Mouse (Mus musculus): ENCODE measurements around the gene Usp35. TPM values are rescaled to one million over a fixed set of nuclear protein-coding genes. Genes with fewer than 3 reads are reported as not detected.

Usp35 gene
- polyA plus RNA-seq, 1 experiment = 19.1 TPM

- 73% methylated on average over 4 of the region's 4 CpGs for WGBS
- no peak overlapping the region for H3K4me3 ChIP-seq (replicated peaks; ENCODE audit: insufficient read depth, low read depth, low read length)
- no peaks in the 10 kb centered on the region for H3K4me1 ChIP-seq (ENCODE audit: control insufficient read depth, insufficient read depth, low read length)
- H3K27ac ChIP-seq (ENCODE audit: insufficient read depth, low read length) = no peak overlapping the region
- DNase-seq = no peak
- no peaks in the 10 kb centered on the region for H3K27me3 ChIP-seq (ENCODE audit: control insufficient read depth, insufficient read depth, low read length)
- TF ChIP-seq POLR2A (IDR thresholded peaks at IDR 0.05; ENCODE audit: borderline replicate concordance, insufficient read depth, low read length) = no peak
- TF ChIP-seq CTCF (IDR thresholded peaks at IDR 0.05; ENCODE audit: borderline replicate concordance, insufficient read depth, low read depth, low read length) = no peak
These were observed 28.9 kb downstream of the Usp35 start for GRCm38 (mm10) chr7:97302876-97303275.

- H3K4me1 ChIP-seq (ENCODE audit: control insufficient read depth, insufficient read depth, low read length) = no peaks in the 10 kb centered on the region
- no peak overlapping the region for H3K4me3 ChIP-seq (replicated peaks; ENCODE audit: insufficient read depth, low read depth, low read length)
- TF ChIP-seq CTCF (IDR thresholded peaks at IDR 0.05; ENCODE audit: borderline replicate concordance, insufficient read depth, low read depth, low read length) (no peak), POLR2A (IDR thresholded peaks at IDR 0.05; ENCODE audit: borderline replicate concordance, insufficient read depth, low read length) (no peak)
- no peaks in the 10 kb centered on the region for H3K27me3 ChIP-seq (ENCODE audit: control insufficient read depth, insufficient read depth, low read length)
- DNase-seq = no peak
- WGBS = 88% methylated on average over 4 of the region's 4 CpGs
- H3K27ac ChIP-seq (ENCODE audit: insufficient read depth, low read length) = no peak overlapping the region
These were observed 29.6 kb downstream of the Usp35 start for GRCm38 (mm10) chr7:97302261-97302660.

- H3K4me1 ChIP-seq (ENCODE audit: control insufficient read depth, insufficient read depth, low read length) = no peaks in the 10 kb centered on the region
- H3K27ac ChIP-seq (ENCODE audit: insufficient read depth, low read length) = no peak overlapping the region
- no peaks in the 10 kb centered on the region for H3K27me3 ChIP-seq (ENCODE audit: control insufficient read depth, insufficient read depth, low read length)
- no peak overlapping the region for H3K4me3 ChIP-seq (replicated peaks; ENCODE audit: insufficient read depth, low read depth, low read length)
- no peak for TF ChIP-seq CTCF (IDR thresholded peaks at IDR 0.05; ENCODE audit: borderline replicate concordance, insufficient read depth, low read depth, low read length)
- TF ChIP-seq POLR2A (IDR thresholded peaks at IDR 0.05; ENCODE audit: borderline replicate concordance, insufficient read depth, low read length) = no peak
- no peak for DNase-seq
- WGBS = 83% methylated on average over 8 of the region's 8 CpGs
These were observed 30.5 kb downstream of the Usp35 start for GRCm38 (mm10) chr7:97301321-97301720.

- DNase-seq = no peak
- H3K4me3 ChIP-seq (replicated peaks; ENCODE audit: insufficient read depth, low read depth, low read length) = no peak overlapping the region
- H3K27me3 ChIP-seq (ENCODE audit: control insufficient read depth, insufficient read depth, low read length) = no peaks in the 10 kb centered on the region
- no peak overlapping the region for H3K27ac ChIP-seq (ENCODE audit: insufficient read depth, low read length)
- no peaks in the 10 kb centered on the region for H3K4me1 ChIP-seq (ENCODE audit: control insufficient read depth, insufficient read depth, low read length)
- no peak for TF ChIP-seq CTCF (IDR thresholded peaks at IDR 0.05; ENCODE audit: borderline replicate concordance, insufficient read depth, low read depth, low read length)
- no peak for TF ChIP-seq POLR2A (IDR thresholded peaks at IDR 0.05; ENCODE audit: borderline replicate concordance, insufficient read depth, low read length)
- 98% methylated on average over 2 of the region's 2 CpGs for WGBS
These were observed 30.9 kb downstream of the Usp35 start for GRCm38 (mm10) chr7:97300914-97301313.

DNA sequence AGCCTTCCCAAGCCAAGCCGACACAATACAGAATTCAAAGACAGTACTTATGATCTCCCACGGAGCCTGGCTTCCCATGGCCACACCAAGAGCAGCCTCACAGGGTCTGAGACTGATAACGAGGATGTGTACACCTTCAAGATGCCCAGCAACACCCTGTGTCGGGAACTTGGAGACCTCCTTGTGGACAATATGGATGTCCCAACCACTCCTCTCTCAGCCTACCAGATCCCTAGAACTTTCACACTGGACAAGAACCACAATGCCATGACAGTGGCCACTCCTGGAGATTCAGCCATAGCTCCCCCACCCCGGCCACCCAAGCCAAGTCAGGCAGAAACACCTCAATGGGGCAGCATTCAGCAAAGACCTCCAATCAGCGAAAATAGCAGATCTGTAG, 32.9 kb downstream of the Usp35 start:
- Histone ChIP-seq H3K27ac (ENCODE audit: insufficient read depth, low read length) (no peak overlapping the region), H3K4me1 (ENCODE audit: control insufficient read depth, insufficient read depth, low read length) (no peaks in the 10 kb centered on the region), H3K27me3 (ENCODE audit: control insufficient read depth, insufficient read depth, low read length) (no peaks in the 10 kb centered on the region), H3K4me3 (replicated peaks; ENCODE audit: insufficient read depth, low read depth, low read length) (no peak overlapping the region)
- 83% methylated on average over 6 of the region's 6 CpGs for WGBS
- no peak for TF ChIP-seq POLR2A (IDR thresholded peaks at IDR 0.05; ENCODE audit: borderline replicate concordance, insufficient read depth, low read length)
- TF ChIP-seq CTCF (IDR thresholded peaks at IDR 0.05; ENCODE audit: borderline replicate concordance, insufficient read depth, low read depth, low read length) = no peak
- no peak for DNase-seq

- TF ChIP-seq POLR2A (IDR thresholded peaks at IDR 0.05; ENCODE audit: borderline replicate concordance, insufficient read depth, low read length) = no peak
- no peak for TF ChIP-seq CTCF (IDR thresholded peaks at IDR 0.05; ENCODE audit: borderline replicate concordance, insufficient read depth, low read depth, low read length)
- 95% methylated on average over 2 of the region's 2 CpGs for WGBS
- no peak for DNase-seq
These were observed 33.5 kb downstream of the Usp35 start for GRCm38 (mm10) chr7:97298279-97298678.

DNA sequence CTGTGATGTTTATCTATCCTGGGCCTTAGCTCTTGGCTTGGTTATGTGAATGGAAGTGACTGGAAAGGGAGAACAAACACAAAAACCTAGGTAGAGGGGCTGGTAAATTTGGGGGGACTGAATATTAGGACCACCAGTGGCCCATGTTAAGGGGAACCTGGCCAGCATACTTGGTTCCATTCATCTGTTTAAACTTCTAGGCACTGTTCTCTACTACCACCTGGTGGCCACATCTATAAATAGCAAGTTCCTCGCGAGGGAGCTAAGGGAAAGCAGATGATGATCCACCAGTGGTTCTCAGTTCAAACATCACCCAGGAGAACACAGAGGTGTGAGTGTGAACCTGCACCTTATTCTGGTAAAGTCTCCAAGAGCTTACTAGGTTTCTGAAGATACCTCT, 34.4 kb downstream of the Usp35 start:
- DNase-seq = peak; percentile 47 to 57
- Histone ChIP-seq H3K4me3 (replicated peaks; ENCODE audit: insufficient read depth, low read depth, low read length) (no peak overlapping the region), H3K27me3 (ENCODE audit: control insufficient read depth, insufficient read depth, low read length) (no peaks in the 10 kb centered on the region), H3K27ac (ENCODE audit: insufficient read depth, low read length) (no peak overlapping the region), H3K4me1 (ENCODE audit: control insufficient read depth, insufficient read depth, low read length) (no peaks in the 10 kb centered on the region)
- TF ChIP-seq CTCF (IDR thresholded peaks at IDR 0.05; ENCODE audit: borderline replicate concordance, insufficient read depth, low read depth, low read length) (peak; percentile 63), POLR2A (IDR thresholded peaks at IDR 0.05; ENCODE audit: borderline replicate concordance, insufficient read depth, low read length) (no peak)
- 2% methylated on average over 2 of the region's 2 CpGs for WGBS

More at GRCm38 (mm10) chr7:97298279-97298678, 33.5 kb downstream of the Usp35 start:
- Histone ChIP-seq H3K27ac (ENCODE audit: insufficient read depth, low read length) (no peak overlapping the region), H3K4me1 (ENCODE audit: control insufficient read depth, insufficient read depth, low read length) (no peaks in the 10 kb centered on the region), H3K27me3 (ENCODE audit: control insufficient read depth, insufficient read depth, low read length) (no peaks in the 10 kb centered on the region), H3K4me3 (replicated peaks; ENCODE audit: insufficient read depth, low read depth, low read length) (no peak overlapping the region)

- 50% methylated on average over 2 of the region's 2 CpGs for WGBS
- DNase-seq = no peak
- Histone ChIP-seq H3K27ac (ENCODE audit: insufficient read depth, low read length) (no peak overlapping the region), H3K4me1 (ENCODE audit: control insufficient read depth, insufficient read depth, low read length) (no peaks in the 10 kb centered on the region), H3K27me3 (ENCODE audit: control insufficient read depth, insufficient read depth, low read length) (no peaks in the 10 kb centered on the region), H3K4me3 (replicated peaks; ENCODE audit: insufficient read depth, low read depth, low read length) (no peak overlapping the region)
- no peak for TF ChIP-seq CTCF (IDR thresholded peaks at IDR 0.05; ENCODE audit: borderline replicate concordance, insufficient read depth, low read depth, low read length)
- no peak for TF ChIP-seq POLR2A (IDR thresholded peaks at IDR 0.05; ENCODE audit: borderline replicate concordance, insufficient read depth, low read length)
These were observed 34.8 kb downstream of the Usp35 start for GRCm38 (mm10) chr7:97296986-97297385.

Data from cerebellum, adult 2 months (tissue).